Mouse (Mus musculus): ENCODE results near the gene Hsd17b13.

- TF ChIP-seq CTCF (IDR thresholded peaks at IDR 0.05; ENCODE audit: insufficient read depth, low read depth, low read length) (no peak), POLR2A (IDR thresholded peaks at IDR 0.05; ENCODE audit: insufficient read depth, low read depth, low read length) (no peak)
These were observed 3.7 kb upstream of the Hsd17b13 start for GRCm38 (mm10) chr5:103980705-103981560.
